Mouse (Mus musculus): ENCODE measurements at regions not wholly inside any gene's neighbourhood (a gene's known extent, or its start where the extent isn't known, plus 50 kb on each side); places are given as distances from the start of the nearest gene placed in this dataset.

DNA sequence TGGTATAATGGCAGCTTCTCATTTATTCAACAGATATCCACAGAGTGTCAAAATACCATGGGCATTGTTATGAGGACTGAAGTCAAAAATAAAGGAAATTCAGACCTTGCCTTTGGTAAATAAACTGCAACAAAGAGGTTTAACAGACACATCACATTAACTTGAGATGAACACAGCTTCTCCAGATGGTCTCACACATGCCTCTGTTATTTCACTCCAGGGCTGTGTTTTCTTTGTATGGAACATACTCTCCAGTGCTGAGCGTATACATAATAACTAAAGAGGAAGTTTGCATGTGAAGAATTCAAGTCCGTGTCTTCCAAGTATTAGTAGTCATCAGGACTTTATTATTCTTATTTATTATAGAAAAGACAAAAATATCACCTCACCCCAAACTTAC, 355.5 kb upstream of the Trib2 start:
- Histone ChIP-seq H3K36me3 (ENCODE audit: control insufficient read depth, insufficient read depth, low read length, poor library complexity, severe bottlenecking) (no peaks in the 10 kb centered on the region), H3K27me3 (ENCODE audit: control insufficient read depth, insufficient read depth, low read length, poor library complexity, severe bottlenecking) (no peaks in the 10 kb centered on the region; the same call in 1 of the 2 replicates)
- no peak for DNase-seq (ENCODE audit: low read depth, low spot score)

DNA sequence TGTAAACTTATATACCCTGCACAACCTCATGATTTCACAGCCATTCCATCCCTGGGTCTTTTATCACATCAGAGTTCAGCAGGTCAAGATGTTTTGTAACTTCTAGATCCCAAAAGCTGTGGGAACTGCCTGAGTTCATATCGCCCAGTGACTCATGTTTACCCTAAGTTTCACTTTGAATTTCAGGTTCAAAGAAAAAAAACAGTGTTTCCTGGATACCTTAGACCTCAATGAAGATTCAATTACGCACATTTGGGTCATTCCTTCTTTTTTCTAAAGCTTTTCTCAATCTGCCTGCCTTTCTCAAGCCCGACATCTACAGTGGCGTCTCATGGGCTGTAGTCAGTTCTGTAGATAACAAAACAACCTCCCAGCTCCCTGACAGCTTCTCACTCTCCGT, 354.9 kb upstream of the Trib2 start:
- Histone ChIP-seq H3K36me3 (ENCODE audit: control insufficient read depth, insufficient read depth, low read length, poor library complexity, severe bottlenecking) (no peaks in the 10 kb centered on the region), H3K27me3 (ENCODE audit: control insufficient read depth, insufficient read depth, low read length, poor library complexity, severe bottlenecking) (no peaks in the 10 kb centered on the region; the same call in 1 of the 2 replicates)
- no peak for DNase-seq (ENCODE audit: low read depth, low spot score)

DNA sequence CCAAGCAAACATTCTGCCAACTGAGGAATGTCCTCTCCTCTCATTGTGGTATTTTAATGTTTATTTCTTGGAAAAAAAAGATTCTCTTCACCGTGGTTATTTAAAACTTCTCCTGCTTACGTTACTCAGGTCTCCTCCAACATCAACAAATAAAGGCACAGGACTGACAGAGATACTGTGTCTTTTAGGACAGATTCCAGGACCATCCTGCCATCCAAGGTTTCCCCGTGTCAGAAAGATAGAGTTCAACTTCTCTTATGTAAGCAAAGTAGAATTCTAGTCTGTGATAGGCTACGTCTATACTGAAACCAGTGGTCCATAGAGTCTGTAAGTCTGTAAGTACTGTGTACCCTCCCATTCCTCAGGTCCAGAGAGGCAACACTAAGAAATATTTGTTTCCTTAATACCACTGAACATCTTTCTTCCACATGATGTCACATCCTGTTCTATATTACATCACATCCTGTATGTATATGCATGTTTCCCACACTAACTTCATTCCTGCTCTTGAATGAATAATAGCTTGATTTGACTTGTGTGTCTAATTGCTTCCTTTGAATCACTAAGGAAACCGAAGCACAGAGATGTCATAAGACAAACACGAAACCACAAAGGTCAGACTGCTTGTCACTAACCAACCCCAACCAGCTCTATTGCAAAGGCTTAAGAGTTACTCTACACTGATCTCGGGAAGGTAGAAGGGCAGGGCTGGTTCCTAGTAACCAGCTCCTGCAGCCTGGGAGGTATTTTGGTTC, 353.2 kb upstream of the Trib2 start:
- Histone ChIP-seq H3K27me3 (ENCODE audit: control insufficient read depth, insufficient read depth, low read length, poor library complexity, severe bottlenecking) (no peaks in the 10 kb centered on the region; the same call in 1 of the 2 replicates), H3K36me3 (ENCODE audit: control insufficient read depth, insufficient read depth, low read length, poor library complexity, severe bottlenecking) (no peaks in the 10 kb centered on the region)
- DNase-seq (ENCODE audit: low read depth, low spot score) = peak; percentile 43

DNA sequence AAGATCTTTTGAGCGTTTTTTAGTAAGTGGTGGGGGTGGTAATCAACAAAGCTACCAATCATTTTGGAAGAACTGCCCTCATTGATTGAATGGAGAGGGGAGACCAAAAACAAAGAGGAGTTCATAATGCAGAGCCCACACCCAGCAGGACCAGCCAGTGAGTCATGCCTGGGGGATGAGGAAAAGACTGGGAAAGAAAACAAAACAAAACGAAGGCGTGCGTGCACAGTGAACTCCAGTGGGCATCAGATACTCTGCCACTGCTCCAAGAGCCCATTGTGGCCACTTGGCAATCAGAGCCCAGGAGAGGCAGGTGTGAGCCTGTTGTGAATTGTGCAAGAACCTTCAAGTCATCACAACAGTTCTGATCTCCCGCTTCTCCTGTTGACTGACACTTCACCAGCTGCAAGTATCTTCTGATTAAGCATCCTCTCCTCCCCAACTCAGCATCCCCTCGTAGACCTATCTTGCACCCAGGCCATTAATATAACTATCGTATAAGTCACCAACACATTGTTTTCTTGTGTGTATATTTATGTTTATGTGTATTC, 351.1 kb upstream of the Trib2 start:
- no peak for DNase-seq (ENCODE audit: low read depth, low spot score)
- H3K27me3 ChIP-seq (ENCODE audit: control insufficient read depth, insufficient read depth, low read length, poor library complexity, severe bottlenecking) = no peaks in the 10 kb centered on the region; the same call in 1 of the 2 replicates
- H3K36me3 ChIP-seq (ENCODE audit: control insufficient read depth, insufficient read depth, low read length, poor library complexity, severe bottlenecking) = no peaks in the 10 kb centered on the region

DNA sequence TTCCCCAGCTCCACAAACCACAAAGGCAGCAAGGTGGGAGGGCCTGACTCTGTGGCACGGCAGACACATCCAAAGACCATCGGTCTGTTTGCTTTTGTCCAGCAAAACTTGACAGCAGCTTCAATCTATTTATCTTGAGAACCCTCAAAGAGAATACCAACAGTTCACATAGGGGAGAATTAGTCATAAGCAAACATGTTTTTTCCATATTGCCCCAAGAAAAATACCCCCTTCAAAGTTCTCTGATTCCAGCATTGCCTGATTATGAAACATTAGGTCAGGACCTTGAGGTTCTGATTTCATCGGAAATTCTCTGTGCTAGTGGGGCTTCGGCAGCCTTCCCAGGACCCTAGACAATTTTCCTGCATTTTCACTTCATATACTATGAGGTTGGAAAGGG, 348.4 kb upstream of the Trib2 start:
- Histone ChIP-seq H3K36me3 (ENCODE audit: control insufficient read depth, insufficient read depth, low read length, poor library complexity, severe bottlenecking) (no peaks in the 10 kb centered on the region), H3K27me3 (ENCODE audit: control insufficient read depth, insufficient read depth, low read length, poor library complexity, severe bottlenecking) (no peaks in the 10 kb centered on the region; the same call in 1 of the 2 replicates)
- no peak for DNase-seq (ENCODE audit: low read depth, low spot score)

DNA sequence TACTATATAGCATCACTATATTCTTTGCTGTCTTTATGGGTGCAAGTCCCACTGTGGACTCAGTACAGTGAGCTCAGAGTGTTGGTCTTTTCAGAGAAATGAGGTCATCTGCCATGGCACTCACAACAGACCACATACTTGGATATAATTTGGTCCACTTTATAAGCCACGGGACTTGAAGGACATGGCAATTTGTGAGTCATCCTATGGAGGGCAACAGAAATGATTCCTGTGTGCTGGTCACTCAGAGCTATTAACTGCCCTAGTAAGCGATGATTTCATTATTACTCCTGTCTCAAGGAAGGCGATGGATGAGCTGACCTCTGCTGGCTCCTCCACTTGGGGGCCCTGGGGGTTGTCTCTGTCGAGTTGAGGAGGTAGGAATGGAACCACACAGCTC, 345.2 kb upstream of the Trib2 start:
- DNase-seq (ENCODE audit: low read depth, low spot score) = no peak
- no peaks in the 10 kb centered on the region; the same call in 1 of the 2 replicates for H3K27me3 ChIP-seq (ENCODE audit: control insufficient read depth, insufficient read depth, low read length, poor library complexity, severe bottlenecking)
- H3K36me3 ChIP-seq (ENCODE audit: control insufficient read depth, insufficient read depth, low read length, poor library complexity, severe bottlenecking) = no peaks in the 10 kb centered on the region

DNA sequence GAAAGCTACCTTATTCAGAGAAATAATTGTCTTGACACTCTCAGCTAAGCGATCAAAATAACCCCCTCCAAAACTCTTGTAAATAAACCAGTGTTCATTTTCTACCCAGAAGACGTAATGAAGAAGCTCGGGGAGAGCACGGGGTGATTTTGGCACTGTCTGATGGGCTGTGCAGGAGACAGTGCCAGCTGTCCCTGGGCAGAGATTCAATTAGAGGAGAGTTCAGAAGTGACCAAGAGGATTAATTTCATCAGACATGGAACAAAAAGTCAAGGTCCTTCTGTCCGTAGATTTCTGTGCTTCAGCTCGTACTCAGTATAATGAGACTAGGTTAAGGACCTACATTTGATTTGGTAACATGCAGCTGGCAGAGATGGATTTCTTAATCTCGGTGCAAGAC, 341.2 kb upstream of the Trib2 start:
- no peak for DNase-seq (ENCODE audit: low read depth, low spot score)
- no peaks in the 10 kb centered on the region for H3K27me3 ChIP-seq (ENCODE audit: control insufficient read depth, insufficient read depth, low read length, poor library complexity, severe bottlenecking)
- H3K36me3 ChIP-seq (ENCODE audit: control insufficient read depth, insufficient read depth, low read length, poor library complexity, severe bottlenecking) = no peaks in the 10 kb centered on the region

DNA sequence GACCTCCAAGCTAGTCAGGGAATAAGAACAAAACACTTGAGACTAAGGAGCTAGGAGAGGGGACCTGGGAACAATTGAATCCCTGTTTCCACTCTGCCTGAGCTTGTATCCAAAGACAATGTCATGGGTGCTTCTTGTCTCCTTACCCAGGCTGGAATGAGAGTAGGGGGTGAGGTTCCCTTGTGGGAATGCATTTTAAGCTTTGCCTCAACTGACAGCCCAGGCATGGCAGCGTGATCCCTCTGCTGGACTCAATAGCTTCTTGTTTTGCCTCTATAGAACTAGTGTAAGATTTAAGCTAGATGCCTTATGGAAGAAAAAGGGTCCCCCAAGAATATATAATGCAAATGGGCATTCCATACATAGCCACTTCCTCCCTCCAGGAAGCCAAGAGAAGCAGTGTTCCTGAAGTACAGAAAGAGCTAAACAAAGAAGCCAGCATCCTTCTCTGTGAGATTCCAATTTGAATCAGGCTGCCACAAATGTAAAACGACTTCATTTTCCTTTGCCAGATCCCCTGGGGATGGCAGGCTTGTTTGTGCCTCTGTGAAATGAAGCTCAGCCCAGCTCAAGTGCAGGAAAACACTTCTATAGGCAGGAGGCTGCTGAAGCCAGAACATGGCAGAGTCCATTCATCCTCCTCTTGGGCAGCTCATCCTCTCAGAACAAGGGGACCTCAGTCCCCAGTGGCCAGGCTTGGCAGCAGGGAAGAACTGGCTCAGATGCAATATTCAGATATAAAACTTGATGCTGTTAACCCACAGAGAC, 339.3 kb upstream of the Trib2 start:
- Histone ChIP-seq H3K27me3 (ENCODE audit: control insufficient read depth, insufficient read depth, low read length, poor library complexity, severe bottlenecking) (no peaks in the 10 kb centered on the region), H3K36me3 (ENCODE audit: control insufficient read depth, insufficient read depth, low read length, poor library complexity, severe bottlenecking) (no peaks in the 10 kb centered on the region)
- no peak for DNase-seq (ENCODE audit: low read depth, low spot score)

DNA sequence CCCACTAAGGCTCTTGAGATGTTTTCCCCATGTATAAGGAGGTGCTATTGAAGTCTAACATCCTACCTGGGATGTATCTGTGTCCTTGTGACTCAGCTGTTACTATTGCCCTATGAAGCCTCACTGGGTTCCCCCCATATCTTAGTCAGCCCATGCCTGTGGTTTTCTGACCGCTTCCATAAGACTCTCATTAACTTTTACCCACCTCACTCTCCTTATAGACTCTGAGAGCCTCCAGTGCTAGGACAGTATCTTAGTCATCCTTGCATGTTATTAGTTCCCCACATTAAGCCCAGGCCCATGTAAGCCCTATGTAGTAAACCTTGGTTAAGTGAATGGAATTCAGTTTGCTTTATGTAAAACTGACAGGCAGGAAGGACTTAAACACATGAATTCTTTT, 337.5 kb upstream of the Trib2 start:
- Histone ChIP-seq H3K36me3 (ENCODE audit: control insufficient read depth, insufficient read depth, low read length, poor library complexity, severe bottlenecking) (no peaks in the 10 kb centered on the region), H3K27me3 (ENCODE audit: control insufficient read depth, insufficient read depth, low read length, poor library complexity, severe bottlenecking) (no peaks in the 10 kb centered on the region)
- no peak for DNase-seq (ENCODE audit: low read depth, low spot score)

DNA sequence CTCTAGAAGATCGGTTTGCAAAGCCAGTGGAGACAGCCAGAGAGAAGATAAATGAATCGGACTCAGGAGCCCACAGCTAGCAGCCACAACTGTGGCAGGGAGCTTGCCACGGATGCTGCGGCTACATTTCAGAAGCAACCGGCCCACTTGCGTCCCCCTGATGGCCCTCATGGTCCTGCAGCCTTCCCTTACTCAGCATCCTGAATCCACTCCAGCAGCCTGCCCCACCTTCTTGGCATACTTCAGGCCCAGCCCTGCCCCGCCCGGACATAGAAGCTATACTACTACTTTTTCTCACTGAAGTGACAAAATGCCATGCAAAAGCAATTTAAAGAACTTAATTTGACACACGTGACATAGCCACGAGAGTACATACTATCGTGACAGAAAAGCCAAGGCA, 335.4 kb upstream of the Trib2 start:
- H3K27me3 ChIP-seq (ENCODE audit: control insufficient read depth, insufficient read depth, low read length, poor library complexity, severe bottlenecking) = no peaks in the 10 kb centered on the region
- no peak for DNase-seq (ENCODE audit: low read depth, low spot score)

DNA sequence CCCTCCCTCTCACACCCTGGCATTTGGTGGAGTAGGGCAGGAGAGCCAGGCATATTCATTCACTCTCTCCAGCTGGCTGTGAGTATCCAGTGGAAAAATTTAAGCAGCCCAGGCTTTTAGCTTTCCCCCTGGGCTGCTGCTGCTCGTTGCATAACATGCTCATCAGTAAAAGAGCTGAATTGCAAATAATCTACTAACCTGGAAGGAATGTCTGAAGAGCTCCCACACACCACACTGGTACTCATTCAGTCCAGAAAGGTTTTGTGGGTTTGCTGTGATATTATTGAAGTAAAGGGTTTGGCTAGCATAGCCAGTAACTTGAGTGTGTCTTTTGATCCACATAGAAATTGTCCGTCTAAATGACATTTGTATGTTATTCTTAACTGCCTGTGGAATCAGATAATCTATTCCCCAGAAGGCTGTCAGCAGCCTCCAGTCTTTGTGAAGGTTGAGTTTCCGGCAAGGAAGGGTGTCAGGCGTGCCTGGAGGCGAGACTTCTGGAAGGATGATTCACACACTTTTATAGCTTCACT, 334.5 kb upstream of the Trib2 start:
- Histone ChIP-seq H3K27me3 (ENCODE audit: control insufficient read depth, insufficient read depth, low read length, poor library complexity, severe bottlenecking) (no peaks in the 10 kb centered on the region), H3K36me3 (ENCODE audit: control insufficient read depth, insufficient read depth, low read length, poor library complexity, severe bottlenecking) (no peaks in the 10 kb centered on the region)
- DNase-seq (ENCODE audit: low read depth, low spot score) = no peak

More for the DNA sequence above, 335.4 kb upstream of the Trib2 start:
- no peaks in the 10 kb centered on the region for H3K36me3 ChIP-seq (ENCODE audit: control insufficient read depth, insufficient read depth, low read length, poor library complexity, severe bottlenecking)

DNA sequence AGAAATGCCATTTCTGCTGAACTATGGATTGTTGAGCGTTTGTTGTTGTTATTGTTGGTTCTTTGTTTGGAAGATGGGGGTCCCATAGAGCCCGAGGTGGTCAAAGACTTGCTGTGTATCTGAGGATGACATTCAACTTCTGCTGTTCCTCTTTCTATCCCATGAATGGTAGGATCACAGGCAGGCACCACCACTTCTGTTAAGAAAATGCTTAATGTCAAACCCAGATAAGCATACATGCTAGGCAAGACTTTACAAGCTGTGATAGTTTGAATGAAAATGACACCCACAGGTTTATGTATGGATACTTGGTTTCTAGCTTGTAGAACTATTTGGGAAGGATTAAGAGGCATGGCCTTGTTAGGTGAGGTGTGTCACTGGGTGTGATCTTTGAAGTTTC, 330.2 kb upstream of the Trib2 start:
- Histone ChIP-seq H3K27me3 (ENCODE audit: control insufficient read depth, insufficient read depth, low read length, poor library complexity, severe bottlenecking) (no peaks in the 10 kb centered on the region), H3K36me3 (ENCODE audit: control insufficient read depth, insufficient read depth, low read length, poor library complexity, severe bottlenecking) (no peaks in the 10 kb centered on the region)
- DNase-seq (ENCODE audit: low read depth, low spot score) = no peak

DNA sequence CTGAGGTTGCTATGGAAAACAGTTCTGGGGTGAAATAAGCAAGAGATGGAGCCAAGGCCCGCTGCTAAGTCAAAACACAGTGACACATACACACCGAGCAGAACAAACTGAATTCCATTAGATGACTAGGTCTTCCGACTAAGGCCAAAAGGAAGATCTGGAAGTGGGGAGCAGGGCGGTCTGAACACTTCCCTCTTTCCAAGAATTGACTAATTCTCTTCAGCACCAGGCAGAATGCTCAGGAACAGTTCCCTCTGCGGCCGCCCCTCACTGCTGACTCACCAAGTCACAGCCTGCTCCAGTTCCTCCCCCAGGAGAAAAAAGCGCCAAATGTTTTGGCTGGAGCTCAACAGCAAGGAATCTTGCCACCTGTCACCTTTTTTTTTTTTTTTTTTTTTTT, 328.9 kb upstream of the Trib2 start:
- no peak for DNase-seq (ENCODE audit: low read depth, low spot score)
- Histone ChIP-seq H3K36me3 (ENCODE audit: control insufficient read depth, insufficient read depth, low read length, poor library complexity, severe bottlenecking) (no peaks in the 10 kb centered on the region), H3K27me3 (ENCODE audit: control insufficient read depth, insufficient read depth, low read length, poor library complexity, severe bottlenecking) (no peaks in the 10 kb centered on the region)

DNA sequence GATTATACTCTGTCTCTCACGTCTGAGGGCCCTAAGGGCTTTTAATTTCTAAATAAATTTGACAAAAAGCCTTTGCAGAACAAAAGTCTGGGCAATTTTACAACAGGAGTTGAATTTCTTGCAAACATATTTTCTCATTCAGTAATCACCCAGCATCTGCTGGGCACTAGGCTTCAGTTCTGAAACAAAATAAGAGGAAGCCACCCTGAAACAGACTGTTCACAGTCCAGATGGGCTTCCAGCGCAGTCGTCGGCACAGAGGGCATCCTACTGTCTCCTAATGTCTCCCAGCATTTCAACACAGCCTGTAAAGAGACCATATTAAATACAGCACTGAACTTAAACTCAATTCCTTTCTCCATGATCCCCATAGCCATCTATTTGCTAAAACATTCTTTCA, 324.5 kb upstream of the Trib2 start:
- no peaks in the 10 kb centered on the region for H3K36me3 ChIP-seq (ENCODE audit: control insufficient read depth, insufficient read depth, low read length, poor library complexity, severe bottlenecking)
- H3K27me3 ChIP-seq (ENCODE audit: control insufficient read depth, insufficient read depth, low read length, poor library complexity, severe bottlenecking) = no peaks in the 10 kb centered on the region
- DNase-seq (ENCODE audit: low read depth, low spot score) = peak; percentile 23

DNA sequence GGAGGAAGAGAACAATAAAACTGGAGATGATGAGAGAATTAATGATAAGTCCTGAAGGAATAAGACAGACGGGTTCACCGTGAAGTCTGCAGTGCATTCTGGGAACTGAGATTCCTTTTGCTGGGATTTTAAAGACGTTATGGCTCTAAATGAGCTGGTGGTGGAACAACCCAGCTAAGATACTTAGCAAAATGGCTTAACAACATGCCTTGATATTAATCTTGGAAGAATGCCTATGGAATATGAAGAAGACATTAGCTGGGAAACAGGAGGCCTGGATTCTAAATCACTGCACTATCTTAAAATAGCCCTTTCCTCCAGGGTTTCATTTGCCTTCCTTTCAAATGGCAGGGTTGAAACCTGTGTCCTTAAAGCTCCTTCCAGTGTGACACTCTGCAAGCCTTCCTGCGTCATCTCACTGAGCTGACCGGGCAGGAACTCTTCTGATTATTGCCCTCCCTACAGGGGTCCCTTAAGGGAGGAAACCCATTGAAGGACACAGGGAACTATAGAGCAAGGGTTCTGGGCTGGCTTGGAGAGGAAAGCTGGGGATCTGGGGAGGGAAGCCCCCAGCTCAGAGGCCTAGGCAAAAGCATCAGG, 323.9 kb upstream of the Trib2 start:
- no peaks in the 10 kb centered on the region for H3K36me3 ChIP-seq (ENCODE audit: control insufficient read depth, insufficient read depth, low read length, poor library complexity, severe bottlenecking)
- no peaks in the 10 kb centered on the region for H3K27me3 ChIP-seq (ENCODE audit: control insufficient read depth, insufficient read depth, low read length, poor library complexity, severe bottlenecking)

More for the DNA sequence above, 323.9 kb upstream of the Trib2 start:
- DNase-seq (ENCODE audit: low read depth, low spot score) = no peak

All from splenic B cell, adult 2 months (primary cell).